Mouse (Mus musculus) C2C12 (cell line): Measurements from ENCODE around the gene Ttll9.

ENCODE experiments used
- CEBPB ChIP-seq: IDR thresholded peaks from one replicate; pipeline ENCODE4 v1.6.1; 2011; ENCODE audit warnings: low read depth, mild to moderate bottlenecking, control low read depth, moderate library complexity
- CTCF ChIP-seq: IDR thresholded peaks from one replicate; pipeline ENCODE4 v1.5.1; 2011; ENCODE audit not compliant: control insufficient read depth, insufficient read depth, insufficient read length
- FOSL1 ChIP-seq: IDR thresholded peaks from one replicate; pipeline ENCODE4 v1.8.0; 2011; ENCODE audit warnings: mild to moderate bottlenecking, low read length; ENCODE audit not compliant: poor library complexity, insufficient read depth, severe bottlenecking
- MAX ChIP-seq: IDR thresholded peaks from one replicate; pipeline ENCODE4 v1.6.1; 2011; ENCODE audit warnings: mild to moderate bottlenecking, control low read depth
- MYOG ChIP-seq: IDR thresholded peaks from one replicate; pipeline ENCODE4 v1.6.1; 2011; ENCODE audit not compliant: control insufficient read depth, insufficient read length; ENCODE audit errors: extremely low read depth

GRCm38 (mm10) chr2:153009192-153009973, 47.1 kb downstream of the Ttll9 start:
- TF ChIP-seq CTCF (no peak), CEBPB (no peak), MYOG (no peak), MAX (no peak), FOSL1 (no peak)
